Mouse (Mus musculus) liver, embryonic 14.5 days (tissue): Measurements from ENCODE around the gene Epha5. TPM values are rescaled to one million over a fixed set of nuclear protein-coding genes. Genes with fewer than 3 reads are reported as not detected.

Experiments used
- ATAC-seq: fragments of 200-750 bp; cut with Nextera tagmentation; 2 replicates; pipeline ENCODE4 v1.8.0; 2017; ENCODE audit warnings: moderate number of reproducible peaks, mild to moderate bottlenecking, moderate library complexity; ENCODE audit not compliant: insufficient read depth
- DNase-seq, 3 experiments: peaks; one replicate each; pipeline ENCODE4 v3.0.0-alpha.2; 2012 to 2013; ENCODE audit warnings: low read depth in 3 of 3, low spot score in 3 of 3
- H3K27ac ChIP-seq: fragments of 300-500 bp; sonication (generic); 2 replicates; pipeline ENCODE4 v1.5.1; 2014; ENCODE audit warnings: moderate library complexity, mild to moderate bottlenecking, control low read depth, inconsistent platforms
- H3K27me3 ChIP-seq: fragments of 300-500 bp; sonication (generic); 2 replicates; pipeline ENCODE4 v1.6.1; 2014; ENCODE audit warnings: mild to moderate bottlenecking, low read length, moderate library complexity; ENCODE audit not compliant: control insufficient read depth, insufficient read depth
- H3K36me3 ChIP-seq: fragments of 300-500 bp; sonication (generic); replicated peaks from 2 replicates; pipeline ENCODE4 v1.6.1; 2014; ENCODE audit warnings: low read depth; ENCODE audit not compliant: control insufficient read depth, insufficient read depth
- H3K4me1 ChIP-seq, 2 experiments: fragments of 200-500 bp in 1 of 2; fragments of 300-500 bp in 1 of 2; sonication (generic) in 1 of 2; replicated peaks; 2 replicates each; pipeline ENCODE4 v1.6.1; 2012 to 2014; ENCODE audit warnings: antibody characterized with exemption in 1 of 2, inconsistent platforms in 1 of 2, low read length in 1 of 2; ENCODE audit not compliant: control insufficient read depth in 2 of 2, insufficient read depth in 2 of 2
- H3K4me2 ChIP-seq: fragments of 300-500 bp; sonication (generic); 2 replicates; pipeline ENCODE4 v1.6.1; 2014; ENCODE audit warnings: low read depth, mild to moderate bottlenecking, control low read depth, moderate library complexity
- H3K4me3 ChIP-seq, 2 experiments: fragments of 200-500 bp in 1 of 2; fragments of 300-500 bp in 1 of 2; sonication (generic) in 1 of 2; 2 replicates each; pipeline ENCODE4 v1.5.1; 2012 to 2014; ENCODE audit warnings: low read depth in 2 of 2, low read length in 2 of 2, mild to moderate bottlenecking in 2 of 2, control low read depth in 1 of 2, inconsistent platforms in 1 of 2, moderate library complexity in 1 of 2; ENCODE audit not compliant: insufficient read depth in 1 of 2
- H3K9ac ChIP-seq: fragments of 300-500 bp; sonication (generic); replicated peaks from 2 replicates; pipeline ENCODE4 v1.6.1; 2014; ENCODE audit warnings: mild to moderate bottlenecking, control low read depth, moderate library complexity
- H3K9me3 ChIP-seq: fragments of 300-500 bp; sonication (generic); 2 replicates; pipeline ENCODE4 v1.6.1; 2016; ENCODE audit warnings: low read length, mixed read lengths; ENCODE audit not compliant: control insufficient read depth
- CTCF ChIP-seq: IDR thresholded peaks from 2 replicates; pipeline ENCODE4 v1.5.1; 2016; ENCODE audit warnings: antibody characterized with exemption, low read depth, control low read depth
- EP300 ChIP-seq: IDR thresholded peaks from 2 replicates; pipeline ENCODE4 v1.6.1; 2016; ENCODE audit warnings: antibody characterized with exemption, low read depth
- WGBS: fragments of 180-500 bp; shearing (Covaris S2); extraction: QIAGEN DNeasy Blood & Tissue Kit; methylation state at CpG from one replicate; pipeline ENCODE4 v1.1.7; 2014; ENCODE audit not compliant: insufficient replicate concordance; 5-methylcytosine and 5-hydroxymethylcytosine counted together
- polyA plus RNA-seq, 2 experiments: library from polyadenylated mRNA; depleted of rRNA in 1 of 2; stranded (reverse) in 1 of 2; unstranded in 1 of 2; fragments of >200 nt; fragmentation: Nextera tagmentation in 1 of 2; extraction: Ambion mirVana in 1 of 2; gene quantifications; 2 replicates each; pipeline versions ENCODE4 v1.2.1 to v1.2.3; 2012 to 2014

The Epha5 gene
- polyA plus RNA-seq, 2 experiments, result 0.01 TPM; not detected in 1

- no peaks in the 10 kb centered on the region for H3K36me3 ChIP-seq
- WGBS, result 61% methylated on average over 6 of the region's 6 CpGs
- H3K9me3 ChIP-seq, result no peaks in the 10 kb centered on the region
- no peak for DNase-seq
- H3K4me3 ChIP-seq, result no peak overlapping the region
- H3K27me3 ChIP-seq, result no peaks in the 10 kb centered on the region
- TF ChIP-seq CTCF (no peak), EP300 (no peak)
- no peak overlapping the region for H3K27ac ChIP-seq
- no peak overlapping the region for H3K4me2 ChIP-seq
- ATAC-seq, result no peak
- no peaks in the 10 kb centered on the region for H3K4me1 ChIP-seq
- no peak overlapping the region for H3K9ac ChIP-seq
Observed at GRCm38 (mm10) chr5:84334481-84334880, 82.7 kb downstream of the Epha5 start.

GRCm38 (mm10) chr5:84331631-84332030 lies 85.6 kb downstream of the Epha5 start:
- no peak for ATAC-seq
- no peak overlapping the region for H3K27ac ChIP-seq

GRCm38 (mm10) chr5:84320553-84320952 lies 96.6 kb downstream of the Epha5 start:
- WGBS, result 54% methylated on average over 1 of the region's 1 CpGs
- Histone ChIP-seq H3K9ac (no peak overlapping the region), H3K4me1 (no peaks in the 10 kb centered on the region), H3K9me3 (no peaks in the 10 kb centered on the region), H3K4me2 (no peak overlapping the region), H3K27ac (no peak overlapping the region), H3K4me3 (no peak overlapping the region), H3K27me3 (no peaks in the 10 kb centered on the region), H3K36me3 (no peaks in the 10 kb centered on the region)
- DNase-seq (no peak), ATAC-seq (no peak)
- TF ChIP-seq CTCF (no peak), EP300 (no peak)

More at GRCm38 (mm10) chr5:84331631-84332030, 85.6 kb downstream of the Epha5 start:
- TF ChIP-seq CTCF (no peak), EP300 (no peak)
- no peaks in the 10 kb centered on the region for H3K4me1 ChIP-seq
- no peak overlapping the region for H3K9ac ChIP-seq
- no peak for DNase-seq
- no peaks in the 10 kb centered on the region for H3K9me3 ChIP-seq
- H3K36me3 ChIP-seq, result no peaks in the 10 kb centered on the region
- no peak overlapping the region for H3K4me2 ChIP-seq
- H3K27me3 ChIP-seq, result no peaks in the 10 kb centered on the region
- WGBS, result 64% methylated on average over 1 of the region's 1 CpGs
- no peak overlapping the region for H3K4me3 ChIP-seq

- DNase-seq (no peak), ATAC-seq (no peak)
- Histone ChIP-seq H3K27me3 (no peaks in the 10 kb centered on the region), H3K4me2 (no peak overlapping the region), H3K9me3 (no peaks in the 10 kb centered on the region), H3K9ac (no peak overlapping the region), H3K36me3 (no peaks in the 10 kb centered on the region), H3K4me3 (no peak overlapping the region), H3K4me1 (no peaks in the 10 kb centered on the region), H3K27ac (no peak overlapping the region)
- WGBS, result 50% methylated on average over 4 of the region's 4 CpGs
- TF ChIP-seq EP300, result no peak
- no peak for TF ChIP-seq CTCF
Observed at GRCm38 (mm10) chr5:84320138-84320537, 97.0 kb downstream of the Epha5 start.

- Histone ChIP-seq H3K27ac (no peak overlapping the region), H3K27me3 (no peaks in the 10 kb centered on the region), H3K36me3 (no peaks in the 10 kb centered on the region), H3K9ac (no peak overlapping the region), H3K4me1 (no peaks in the 10 kb centered on the region), H3K4me2 (no peak overlapping the region), H3K9me3 (no peaks in the 10 kb centered on the region), H3K4me3 (no peak overlapping the region)
- DNase-seq (no peak), ATAC-seq (no peak)
- TF ChIP-seq CTCF (no peak), EP300 (no peak)
- WGBS, result 30% methylated on average over 8 of the region's 8 CpGs
Observed at GRCm38 (mm10) chr5:84318814-84319340, 98.3 kb downstream of the Epha5 start.
